Mouse (Mus musculus) erythroblast, adult 5-6 weeks (primary cell): ENCODE results near the gene Smox. TPM values are rescaled to one million over a fixed set of nuclear protein-coding genes. Genes with fewer than 3 reads are reported as not detected.

Experiments used
- ATAC-seq: replicated peaks from 2 replicates; pipeline ENCODE4 v1.8.0; 2016; ENCODE audit warnings: moderate number of reproducible peaks, mild to moderate bottlenecking, moderate TSS enrichment, inconsistent platforms; ENCODE audit not compliant: poor library complexity, low FRiP score, severe bottlenecking
- total RNA-seq, 2 experiments: library from RNA; stranded (forward) in 1 of 2; stranded (reverse) in 1 of 2; fragments of 150-400 nt in 1 of 2; fragments of 200-764, 138-1000 nt in 1 of 2; gene quantifications; 2 replicates each; pipeline versions ENCODE4 v1.2.3 to v1.2.4; 2015 to 2017; ENCODE audit warnings: low replicate concordance in 2 of 2

Gene Smox
- total RNA-seq, 2 experiments from 2014 or later: 267 to 332 TPM

DNA sequence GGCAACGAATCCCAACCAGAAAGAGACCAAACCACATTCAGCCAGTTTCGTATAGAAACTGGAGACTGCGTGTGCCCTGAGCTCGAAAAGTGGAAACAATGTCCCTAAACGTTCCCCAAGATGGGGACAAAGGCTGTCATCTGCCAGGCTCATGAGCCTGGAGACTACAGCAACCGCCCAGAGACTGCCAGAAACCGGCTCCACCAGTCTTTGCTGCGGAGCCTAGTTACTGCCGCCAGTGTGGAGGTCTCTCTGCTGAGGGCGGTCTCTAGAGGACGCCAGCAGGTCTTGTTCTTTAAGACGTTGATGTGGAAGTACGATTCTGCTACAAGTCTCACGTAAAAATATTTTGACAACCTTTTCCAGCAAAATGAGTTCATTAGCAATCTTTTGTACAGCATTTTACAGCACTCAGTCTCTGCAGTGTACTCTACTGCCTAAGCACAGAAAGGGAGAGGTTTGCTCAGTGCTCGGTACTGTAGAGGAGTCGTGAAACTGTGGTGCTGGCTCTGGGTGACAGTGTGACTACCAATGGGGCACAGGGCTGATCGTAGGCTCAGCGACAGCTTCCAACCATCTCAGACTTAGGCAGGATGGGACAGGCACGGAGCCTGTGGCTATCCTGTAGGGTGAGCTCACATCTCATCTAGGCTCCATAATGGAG, 55.6 kb downstream of the Smox start:
- no peak for ATAC-seq

DNA sequence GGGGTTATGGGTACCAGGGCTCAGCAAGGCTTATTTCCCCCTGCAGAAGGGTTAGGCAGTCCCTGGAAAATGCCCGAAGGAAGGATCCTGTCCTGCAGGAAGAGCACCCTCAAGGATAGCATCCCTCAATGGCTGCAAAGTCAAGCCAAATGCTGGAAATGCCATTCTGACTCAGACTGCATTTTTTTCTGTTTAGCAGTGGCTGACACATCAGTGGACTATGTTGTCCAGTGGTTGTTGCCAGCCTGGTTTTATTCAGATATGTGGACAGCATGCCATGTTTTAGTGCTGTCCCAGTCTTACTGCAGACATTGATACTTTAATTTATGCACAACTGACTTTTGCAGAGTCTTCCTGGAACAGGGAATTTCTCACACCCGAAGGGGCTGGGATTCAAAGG, 57.0 kb downstream of the Smox start:
- ATAC-seq: no peak

DNA sequence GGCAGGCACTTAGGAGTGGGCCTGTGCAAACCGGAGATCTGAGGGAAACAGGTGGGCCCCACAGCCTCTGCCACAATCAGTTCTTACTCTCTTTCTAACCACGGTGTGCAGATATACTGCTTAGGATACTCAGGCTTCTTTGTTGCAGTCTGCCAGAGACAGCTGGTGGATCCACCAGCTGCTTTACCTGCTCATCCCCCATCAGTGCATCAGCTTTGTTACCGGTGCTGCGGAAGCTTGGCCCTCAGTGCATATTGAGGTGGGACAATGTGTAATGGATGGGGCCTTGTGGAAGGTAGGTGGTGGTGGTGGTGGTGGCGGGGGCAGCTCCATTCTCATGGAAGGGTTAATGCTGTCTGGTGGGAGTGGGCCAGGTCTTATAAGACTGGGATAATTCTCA, 57.8 kb downstream of the Smox start:
- ATAC-seq: no peak

DNA sequence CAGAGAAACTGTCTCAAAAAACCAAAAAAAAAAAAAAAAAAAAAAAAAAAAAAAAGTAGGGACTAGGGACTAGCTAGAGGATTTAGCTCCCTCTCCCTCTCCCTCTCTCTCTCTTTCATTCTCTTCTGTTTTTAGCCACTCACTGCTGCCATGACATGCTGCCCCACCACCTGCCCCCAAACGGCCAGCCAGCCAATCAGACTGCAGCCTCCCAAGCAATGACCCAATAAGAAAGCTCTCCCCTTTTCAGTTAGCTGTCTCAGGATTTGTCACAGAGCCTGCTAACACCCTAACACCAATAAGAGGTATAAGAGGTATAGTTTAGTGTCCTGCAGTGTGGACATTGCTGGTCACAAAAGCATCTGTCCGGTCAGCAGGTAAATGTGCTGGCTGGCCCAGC, 59.2 kb downstream of the Smox start:
- no peak for ATAC-seq

DNA sequence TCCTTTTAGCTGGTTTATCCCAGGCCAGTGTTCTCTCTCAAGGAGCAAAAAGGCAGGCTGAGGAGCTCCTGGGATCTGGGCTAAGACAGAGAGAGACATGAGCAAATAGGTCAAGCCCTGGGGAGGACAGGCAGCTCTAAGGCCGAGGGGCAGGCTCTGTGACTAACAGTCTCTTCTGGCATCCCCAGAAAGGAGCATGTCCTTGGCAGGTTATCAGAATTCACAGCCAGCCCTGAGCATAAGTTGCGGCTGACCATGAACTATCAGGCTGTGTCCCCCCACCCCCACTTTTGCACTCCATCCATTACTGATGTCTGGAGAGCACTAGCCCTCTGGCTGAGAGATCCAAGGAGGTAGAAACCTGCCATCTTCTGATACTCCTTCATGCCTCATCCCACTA, 59.6 kb downstream of the Smox start:
- ATAC-seq: no peak

DNA sequence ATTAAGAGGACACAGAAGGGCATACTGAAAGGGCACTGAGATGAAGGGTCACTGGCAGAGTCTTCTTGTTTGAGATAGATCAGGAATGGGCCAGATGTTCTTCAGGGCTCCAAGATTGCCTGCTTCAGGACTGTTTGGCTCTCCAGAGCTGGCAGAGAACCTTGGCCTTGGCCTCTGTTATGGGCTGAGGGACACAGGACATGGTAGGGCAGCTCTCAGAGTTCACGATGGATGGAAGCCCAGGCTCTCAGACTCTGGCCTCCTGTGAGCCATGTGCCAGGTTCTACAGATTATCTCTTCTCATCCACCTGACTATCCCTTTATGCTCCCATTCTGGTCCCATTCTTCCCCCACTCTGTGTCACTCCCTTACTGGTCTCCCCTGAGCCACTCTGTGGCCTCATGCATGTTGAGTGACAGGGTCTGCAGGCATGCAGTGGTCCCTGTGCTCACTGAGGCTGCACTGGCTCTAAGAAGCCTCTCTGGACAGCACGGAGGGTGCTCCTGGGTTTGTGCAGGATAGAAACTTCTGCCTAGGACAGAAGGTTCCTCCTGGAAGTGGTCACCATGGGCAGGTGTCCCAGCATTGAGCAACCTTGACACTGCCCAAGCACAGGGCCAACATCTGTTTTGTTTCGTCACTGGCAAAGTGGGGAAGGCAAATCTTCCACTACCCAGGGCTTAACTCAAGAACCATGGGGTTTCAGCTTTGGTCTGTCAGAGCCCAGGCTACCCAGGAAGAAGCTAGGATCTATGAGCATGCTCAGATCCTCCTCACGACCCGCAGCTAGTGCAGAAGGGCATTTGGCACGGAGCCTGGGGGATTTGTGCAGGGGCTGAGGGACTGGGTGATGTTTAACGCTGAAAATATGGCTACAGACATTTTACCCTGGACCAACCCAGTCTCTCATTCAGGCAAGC, 60.7 kb downstream of the Smox start:
- no peak for ATAC-seq

DNA sequence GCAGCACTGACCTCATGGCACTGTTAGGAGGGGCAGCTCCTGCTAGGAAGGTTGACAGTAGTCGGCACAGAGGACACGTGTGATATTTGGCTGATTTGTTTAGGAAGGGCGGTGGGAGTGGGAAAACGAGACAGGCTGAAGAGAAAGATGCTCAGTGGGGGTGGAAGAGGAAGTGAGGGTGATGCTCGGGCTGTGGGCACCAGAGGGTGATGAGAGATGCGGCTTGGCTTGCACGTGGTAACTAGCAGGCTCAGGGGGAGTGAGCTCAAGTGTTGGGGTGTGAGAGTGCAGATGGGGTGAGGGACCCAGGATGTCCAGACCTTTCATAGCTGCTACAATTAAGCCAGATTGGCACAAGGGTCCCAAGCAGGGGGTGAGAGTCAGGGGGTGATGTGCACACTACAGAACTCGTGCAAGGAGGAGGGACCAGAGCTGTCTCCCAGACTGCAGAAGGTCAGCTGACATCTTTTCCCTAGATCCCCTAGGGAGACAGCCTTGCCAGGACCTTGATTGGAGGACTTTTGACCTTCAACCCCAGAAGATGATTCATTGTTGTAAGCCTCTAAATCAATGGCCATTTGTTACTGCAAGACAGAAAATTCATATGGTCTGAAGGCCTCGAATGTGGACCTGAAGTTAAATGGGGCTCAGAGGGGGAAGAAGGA, 61.6 kb downstream of the Smox start:
- ATAC-seq: no peak

DNA sequence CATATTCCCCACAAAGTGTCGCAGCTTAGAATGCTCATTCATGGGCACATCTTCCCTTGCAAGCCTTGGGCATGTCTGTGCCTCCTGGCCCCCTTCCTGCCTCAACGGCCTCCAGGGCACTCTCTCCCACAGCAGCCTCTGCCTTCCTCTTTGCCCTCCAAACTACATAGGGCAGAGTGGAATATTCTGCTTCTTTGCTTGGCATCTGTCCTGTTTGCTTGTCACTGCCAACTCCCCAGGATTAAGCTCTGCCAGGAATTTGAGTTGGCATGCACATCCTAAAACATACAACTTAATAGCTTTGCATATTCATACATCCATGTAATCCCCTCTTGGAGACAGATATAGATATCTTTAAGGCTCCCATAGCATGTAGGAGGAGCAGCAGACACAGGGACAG, 66.6 kb downstream of the Smox start:
- ATAC-seq: no peak

DNA sequence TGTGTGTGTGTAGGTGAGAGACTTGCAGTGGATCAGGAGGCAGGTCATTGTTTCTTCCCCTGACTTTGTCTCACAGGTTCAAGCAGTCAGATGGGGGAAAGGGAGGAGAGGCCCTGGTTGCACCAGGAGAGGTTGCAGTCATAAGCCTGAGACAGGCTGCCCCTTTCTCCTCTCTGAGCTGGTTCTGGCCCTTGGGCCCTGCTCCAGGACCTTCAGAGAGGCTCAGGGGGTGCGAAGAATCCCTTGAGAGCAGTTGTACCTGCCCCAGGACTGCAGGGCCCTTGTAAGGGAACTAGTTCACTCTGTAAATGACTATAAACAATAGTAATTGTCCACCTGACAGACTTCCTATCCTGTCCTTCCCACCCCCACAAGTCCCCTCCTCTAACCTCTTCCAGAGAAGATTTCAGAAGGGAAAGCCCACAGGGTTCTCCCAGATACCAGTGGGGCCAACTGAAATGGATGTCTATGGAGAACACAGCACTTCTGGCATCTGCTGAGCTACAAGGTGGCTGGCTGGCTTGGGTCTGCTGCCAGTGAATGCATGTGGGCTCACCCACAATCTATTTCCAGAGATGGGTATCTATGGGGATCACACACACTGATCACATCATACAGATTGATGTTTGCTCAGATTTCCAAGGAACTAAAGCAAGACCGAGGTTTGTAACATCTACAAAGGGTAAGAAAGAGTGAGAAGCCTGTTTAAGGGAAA, 69.1 kb downstream of the Smox start:
- ATAC-seq: no peak

DNA sequence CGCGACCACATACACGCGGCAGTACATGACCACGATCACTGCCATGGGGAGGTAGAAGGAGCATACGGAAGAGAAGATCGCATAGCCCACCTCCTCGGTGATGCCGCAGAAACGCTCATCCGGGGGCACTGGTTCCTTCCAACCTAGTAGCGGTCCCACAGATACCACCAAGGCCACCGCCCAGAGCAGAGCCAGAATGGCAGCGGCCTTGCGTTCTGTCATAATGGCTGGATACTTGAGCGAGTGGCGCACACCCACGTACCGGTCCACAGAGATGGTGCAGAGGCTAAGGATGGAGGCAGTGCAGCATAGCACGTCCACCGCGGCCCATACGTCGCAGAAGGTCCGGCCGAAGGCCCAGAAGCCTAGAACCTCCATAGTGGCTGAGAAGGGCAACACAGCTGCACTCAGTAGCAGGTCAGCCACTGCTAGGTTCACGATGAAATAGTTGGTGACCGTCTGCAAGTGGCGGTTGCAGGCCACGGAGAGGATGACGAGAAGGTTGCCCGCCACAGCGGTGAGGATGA, 70.1 kb downstream of the Smox start:
- no peak for ATAC-seq

DNA sequence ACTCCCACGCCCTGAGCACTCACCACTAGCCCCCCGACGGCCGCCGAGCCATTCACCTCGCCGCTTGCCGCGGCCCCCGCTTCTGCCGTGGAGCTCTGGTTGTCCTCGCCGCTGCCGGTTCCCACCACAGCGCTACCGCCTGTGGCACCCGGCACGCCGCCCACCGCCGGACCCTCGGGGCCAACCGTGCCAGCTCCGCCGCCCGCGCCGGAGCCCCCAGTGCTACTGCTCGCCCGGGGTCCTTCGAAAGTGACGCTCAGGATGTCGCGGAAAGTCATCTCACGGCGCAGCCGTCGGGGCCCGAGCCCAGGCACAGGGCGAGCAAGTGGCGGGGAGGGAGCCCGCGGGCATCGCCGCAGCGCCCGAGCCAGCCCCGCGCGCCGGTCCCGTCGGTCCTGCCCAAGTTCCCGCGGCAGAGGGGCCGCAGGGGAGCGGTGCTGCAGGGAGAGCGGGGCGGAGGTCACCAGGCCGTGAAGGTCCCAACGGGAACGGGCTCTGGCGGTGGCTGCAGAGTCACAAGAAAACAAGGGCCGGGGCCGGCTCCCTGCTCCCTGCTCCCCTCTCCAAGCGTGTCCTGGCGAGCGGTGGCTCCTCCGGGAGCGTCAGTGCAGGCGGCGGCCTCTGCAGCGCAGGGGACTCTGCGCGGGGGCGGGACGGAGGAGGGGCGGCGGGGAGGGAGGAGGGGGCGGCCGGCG, 70.7 kb downstream of the Smox start, which contains the start of gene Adra1d:
TSS of gene Adra1d (minus strand) at position 393 of the 695 bp plus-strand sequence.
- ATAC-seq: no peak

DNA sequence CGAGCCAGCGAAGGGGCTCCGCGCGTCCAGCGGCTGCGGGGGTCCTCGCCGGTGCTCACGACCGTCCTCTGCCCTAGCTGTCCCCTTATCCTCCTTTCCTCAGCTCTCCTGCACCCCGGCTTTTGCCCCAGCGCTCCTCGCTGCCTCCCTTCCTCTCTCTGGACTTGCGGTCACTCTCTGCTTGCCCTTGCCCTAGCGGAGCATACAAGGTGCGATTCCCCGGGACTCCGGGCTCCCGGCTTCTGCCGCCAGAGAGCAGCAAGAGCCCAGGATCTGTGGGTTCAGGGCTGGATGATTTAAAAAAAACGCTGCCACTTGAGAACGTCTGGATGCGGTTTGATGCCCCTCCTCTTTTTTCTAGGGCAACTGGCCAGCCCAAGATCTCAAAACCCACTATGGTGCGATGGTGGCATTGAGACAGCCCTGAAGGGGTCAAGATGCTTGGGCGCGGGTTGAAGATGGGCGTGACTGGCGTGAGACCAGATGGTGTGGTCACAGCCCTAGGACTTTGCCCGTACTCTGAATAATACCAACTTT, 71.4 kb downstream of the Smox start:
- no peak for ATAC-seq

Other genes starting within 250 kb of the Smox start
- 16.3 and 29.0 TPM in 2 replicates for gene Pank2, start 229.0 kb upstream of the Smox start, total RNA-seq (2015; ENCODE audit: low replicate concordance)
- 14.0 and 26.5 TPM in 2 replicates for gene Pank2, start 229.0 kb upstream of the Smox start, total RNA-seq (2017; ENCODE audit: low replicate concordance)
- 0.84 and 3.5 TPM in 2 replicates for gene Rnf24, start 138.6 kb upstream of the Smox start, total RNA-seq (2015; ENCODE audit: low replicate concordance)
- 0.42 and 0.43 TPM in 2 replicates for gene Rnf24, start 138.6 kb upstream of the Smox start, total RNA-seq (2017; ENCODE audit: low replicate concordance)
- gene Adra1d, start 70.8 kb downstream of the Smox start, total RNA-seq (2015; ENCODE audit: low replicate concordance): not detected in 2 replicates
- not detected in 2 replicates for gene Adra1d, start 70.8 kb downstream of the Smox start, total RNA-seq (2017; ENCODE audit: low replicate concordance)